Mouse (Mus musculus): ENCODE data around the gene Axdnd1. TPM values are rescaled to one million over a fixed set of nuclear protein-coding genes. Genes with fewer than 3 reads are reported as not detected.

Axdnd1 gene
- polyA plus RNA-seq, 1 experiment from 2014 or later, result not detected

DNA sequence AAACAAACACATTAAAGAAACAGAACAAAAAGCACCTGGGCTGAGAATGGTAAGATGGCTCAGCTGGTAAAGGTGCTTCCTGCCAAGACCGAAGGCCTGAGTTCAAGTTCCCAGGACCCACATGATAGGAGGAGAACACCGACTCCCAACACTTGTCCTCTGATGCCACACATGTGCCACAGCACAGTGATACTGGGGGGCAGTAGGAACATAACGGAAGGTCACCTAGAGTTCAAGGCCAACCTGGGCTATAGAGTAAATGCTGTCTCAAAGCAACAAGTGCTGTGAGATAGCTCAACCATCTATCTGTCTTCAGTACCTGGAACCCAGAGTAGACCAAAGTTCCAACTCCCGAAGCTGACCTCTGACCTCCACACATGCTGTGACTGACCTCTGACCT, 39.3 kb upstream of the Axdnd1 start:
- H3K4me2 ChIP-seq (ENCODE audit: low read depth), result no peak overlapping the region

DNA sequence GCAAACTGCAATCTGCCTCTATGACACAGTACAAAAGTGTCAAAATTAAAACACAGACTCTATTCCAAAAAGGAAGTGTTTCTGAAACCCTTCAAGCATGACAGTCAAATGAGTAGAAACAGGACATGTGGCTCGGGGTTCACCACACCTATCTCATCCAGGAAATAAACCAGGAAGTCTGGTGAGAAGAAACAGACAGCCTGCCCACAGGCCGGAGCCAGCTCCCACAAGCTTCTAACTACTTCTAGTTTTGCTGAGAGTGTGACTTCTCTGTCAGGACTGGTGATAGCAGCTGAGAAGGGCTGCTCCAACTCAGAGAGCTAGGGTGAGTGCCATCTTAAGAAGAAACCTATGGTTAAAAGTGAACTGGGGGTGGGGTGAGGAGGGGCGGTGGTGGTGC, 38.7 kb upstream of the Axdnd1 start:
- no peak for DNase-seq (ENCODE audit: low spot score)
- Histone ChIP-seq H3K4me3 (ENCODE audit: low read depth, low read length) (no peak overlapping the region), H3K9ac (ENCODE audit: low read length) (no peak overlapping the region), H3K27me3 (ENCODE audit: control insufficient read depth, insufficient read depth, low read length) (no peaks in the 10 kb centered on the region), H3K4me1 (ENCODE audit: control insufficient read depth, insufficient read depth, low read length) (no peaks in the 10 kb centered on the region), H3K27ac (ENCODE audit: low read depth, low read length) (no peak overlapping the region), H3K9me3 (ENCODE audit: control insufficient read depth, low read length) (no peaks in the 10 kb centered on the region), H3K36me3 (ENCODE audit: control insufficient read depth, insufficient read depth, low read length) (no peaks in the 10 kb centered on the region), H3K4me2 (ENCODE audit: low read depth) (no peak overlapping the region)
- WGBS, result 85% methylated on average over 3 of the region's 3 CpGs
- ATAC-seq (ENCODE audit: insufficient read depth, low FRiP score, low TSS enrichment), result no peak

More for the DNA sequence above, 39.3 kb upstream of the Axdnd1 start:
- H3K4me1 ChIP-seq (ENCODE audit: control insufficient read depth, insufficient read depth, low read length), result no peaks in the 10 kb centered on the region
- DNase-seq (ENCODE audit: low spot score) (no peak), ATAC-seq (ENCODE audit: insufficient read depth, low FRiP score, low TSS enrichment) (no peak)
- WGBS, result 91% methylated on average over 4 of the region's 4 CpGs
- H3K27me3 ChIP-seq (ENCODE audit: control insufficient read depth, insufficient read depth, low read length), result no peaks in the 10 kb centered on the region
- no peaks in the 10 kb centered on the region for H3K36me3 ChIP-seq (ENCODE audit: control insufficient read depth, insufficient read depth, low read length)
- no peak overlapping the region for H3K4me3 ChIP-seq (ENCODE audit: low read depth, low read length)
- no peak overlapping the region for H3K9ac ChIP-seq (ENCODE audit: low read length)
- no peak overlapping the region for H3K27ac ChIP-seq (ENCODE audit: low read depth, low read length)
- H3K9me3 ChIP-seq (ENCODE audit: control insufficient read depth, low read length), result no peaks in the 10 kb centered on the region

DNA sequence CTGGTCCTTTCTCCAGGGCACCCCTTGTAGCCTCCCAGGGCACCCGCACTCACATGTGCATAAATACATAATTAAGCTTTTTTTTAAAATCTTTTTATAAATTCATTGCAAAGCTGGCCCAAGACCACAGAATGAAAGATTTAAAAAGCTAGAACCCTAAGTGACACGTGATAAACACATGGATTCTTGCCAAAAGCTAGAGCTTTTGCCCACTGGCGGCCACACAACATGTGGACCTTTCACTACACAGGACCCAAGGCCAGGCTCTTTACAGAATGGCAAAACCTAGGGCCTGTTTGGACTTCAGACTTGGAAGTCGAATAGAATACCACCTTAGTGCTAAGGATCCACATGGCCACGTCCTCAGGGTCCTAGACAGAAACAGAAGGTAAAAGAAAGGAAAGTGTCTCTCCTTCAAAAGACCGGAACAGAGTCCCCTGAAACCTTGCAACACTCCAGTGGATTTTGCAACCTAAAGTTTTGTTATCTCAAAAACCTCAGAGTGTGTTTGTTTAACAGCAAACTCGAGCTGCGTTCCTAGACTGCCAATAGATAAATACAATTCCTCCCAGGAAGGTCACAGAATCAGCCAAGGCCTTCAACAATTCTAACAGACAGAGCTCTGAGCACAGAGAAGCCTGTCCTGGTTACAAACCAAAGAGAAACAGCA, 37.6 kb upstream of the Axdnd1 start:
- no peak overlapping the region for H3K4me2 ChIP-seq (ENCODE audit: low read depth)
- no peak overlapping the region for H3K9ac ChIP-seq (ENCODE audit: low read length)
- H3K27me3 ChIP-seq (ENCODE audit: control insufficient read depth, insufficient read depth, low read length), result no peaks in the 10 kb centered on the region
- no peak for ATAC-seq (ENCODE audit: insufficient read depth, low FRiP score, low TSS enrichment)
- H3K4me1 ChIP-seq (ENCODE audit: control insufficient read depth, insufficient read depth, low read length), result no peaks in the 10 kb centered on the region
- H3K9me3 ChIP-seq (ENCODE audit: control insufficient read depth, low read length), result no peaks in the 10 kb centered on the region
- 87% methylated on average over 8 of the region's 8 CpGs for WGBS
- no peak overlapping the region for H3K27ac ChIP-seq (ENCODE audit: low read depth, low read length)
- H3K4me3 ChIP-seq (ENCODE audit: low read depth, low read length), result no peak overlapping the region
- no peak for DNase-seq (ENCODE audit: low spot score)
- H3K36me3 ChIP-seq (ENCODE audit: control insufficient read depth, insufficient read depth, low read length), result no peaks in the 10 kb centered on the region

DNA sequence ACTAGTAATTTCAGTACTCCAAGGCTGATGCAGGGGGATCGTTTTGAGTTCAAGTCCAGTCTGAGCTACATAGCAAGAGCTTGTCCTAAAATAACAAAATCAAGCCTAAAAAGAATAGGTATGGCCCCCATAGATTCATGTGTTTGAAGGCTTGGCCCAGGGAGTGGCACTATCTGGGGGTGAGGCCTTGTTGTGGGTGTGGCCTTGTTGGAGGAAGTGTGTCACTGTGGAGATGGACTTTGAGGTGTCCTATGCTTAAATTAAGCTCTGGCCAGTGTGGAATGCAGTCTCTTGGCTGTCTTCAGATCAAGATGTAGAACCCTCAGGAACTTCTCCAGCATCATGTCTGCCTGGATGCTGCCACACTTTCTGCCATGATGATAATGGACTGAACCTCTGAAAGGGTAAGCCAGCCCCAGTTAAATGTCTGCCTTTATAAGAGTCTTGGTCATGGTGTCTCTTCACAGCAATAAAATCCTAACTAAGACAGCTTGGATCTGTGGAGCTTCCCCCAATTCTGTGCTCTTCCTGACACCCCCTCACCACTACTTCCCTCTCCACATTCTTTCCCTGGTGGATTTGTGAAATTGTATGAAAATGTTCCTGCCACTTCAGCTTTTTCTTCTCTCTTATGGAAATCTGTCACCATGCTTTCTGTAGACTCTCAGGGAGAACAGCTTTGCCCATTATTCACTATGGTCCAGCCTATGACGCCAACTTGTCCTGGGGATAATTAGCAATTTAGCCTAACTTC, 34.2 kb upstream of the Axdnd1 start:
- Histone ChIP-seq H3K4me1 (ENCODE audit: control insufficient read depth, insufficient read depth, low read length) (no peaks in the 10 kb centered on the region), H3K27ac (ENCODE audit: low read depth, low read length) (no peak overlapping the region), H3K9me3 (ENCODE audit: control insufficient read depth, low read length) (no peaks in the 10 kb centered on the region), H3K9ac (ENCODE audit: low read length) (no peak overlapping the region), H3K4me3 (ENCODE audit: low read depth, low read length) (no peak overlapping the region), H3K4me2 (ENCODE audit: low read depth) (no peak overlapping the region), H3K36me3 (ENCODE audit: control insufficient read depth, insufficient read depth, low read length) (no peaks in the 10 kb centered on the region), H3K27me3 (ENCODE audit: control insufficient read depth, insufficient read depth, low read length) (no peaks in the 10 kb centered on the region)
- ATAC-seq (ENCODE audit: insufficient read depth, low FRiP score, low TSS enrichment) (no peak), DNase-seq (ENCODE audit: low spot score) (no peak)
- WGBS, result 92% methylated on average over 2 of the region's 2 CpGs

DNA sequence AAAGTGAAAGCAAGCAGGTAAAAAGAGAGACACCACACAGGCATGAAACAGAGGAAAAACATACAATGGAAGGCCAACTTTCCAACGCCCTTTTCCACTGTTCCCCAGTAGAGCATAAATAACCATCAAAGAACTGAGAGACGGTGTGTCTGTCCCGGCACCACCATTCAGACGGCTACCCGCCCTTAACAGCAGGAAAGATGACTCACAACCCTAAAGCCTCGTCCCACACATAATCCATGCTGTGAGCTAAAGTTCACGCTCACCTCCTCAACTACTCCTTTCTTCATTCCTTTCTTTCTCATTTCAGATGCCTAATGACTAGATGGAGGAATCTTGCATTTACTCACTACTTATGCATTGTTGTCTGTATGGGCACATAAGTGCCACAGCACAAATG, 33.4 kb upstream of the Axdnd1 start:
- Histone ChIP-seq H3K27ac (ENCODE audit: low read depth, low read length) (no peak overlapping the region), H3K4me2 (ENCODE audit: low read depth) (no peak overlapping the region), H3K4me3 (ENCODE audit: low read depth, low read length) (no peak overlapping the region), H3K9ac (ENCODE audit: low read length) (no peak overlapping the region), H3K4me1 (ENCODE audit: control insufficient read depth, insufficient read depth, low read length) (no peaks in the 10 kb centered on the region), H3K27me3 (ENCODE audit: control insufficient read depth, insufficient read depth, low read length) (no peaks in the 10 kb centered on the region), H3K36me3 (ENCODE audit: control insufficient read depth, insufficient read depth, low read length) (no peaks in the 10 kb centered on the region), H3K9me3 (ENCODE audit: control insufficient read depth, low read length) (no peaks in the 10 kb centered on the region)
- WGBS, result 53% methylated on average over 7 of the region's 7 CpGs
- no peak for DNase-seq (ENCODE audit: low spot score)
- no peak for ATAC-seq (ENCODE audit: insufficient read depth, low FRiP score, low TSS enrichment)

DNA sequence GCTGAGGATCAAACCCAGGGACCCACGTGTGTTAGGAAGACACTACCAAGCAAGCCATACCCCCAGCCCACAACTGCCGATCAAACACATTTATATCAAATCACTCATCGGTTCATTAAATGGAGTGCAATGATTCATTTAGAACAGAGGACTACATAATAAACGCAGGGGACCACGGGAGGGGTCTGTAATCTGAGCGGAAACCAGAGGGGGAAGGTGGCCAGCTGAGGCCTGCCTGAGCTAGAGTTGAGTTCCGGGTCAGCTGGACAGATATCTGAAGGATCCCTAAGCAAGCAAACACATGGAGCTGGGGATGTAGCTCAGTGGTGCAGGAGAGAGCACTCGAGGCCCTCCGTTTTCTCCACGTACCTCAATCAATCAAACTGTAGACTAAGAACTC, 32.9 kb upstream of the Axdnd1 start:
- Histone ChIP-seq H3K4me1 (ENCODE audit: control insufficient read depth, insufficient read depth, low read length) (no peaks in the 10 kb centered on the region), H3K9me3 (ENCODE audit: control insufficient read depth, low read length) (no peaks in the 10 kb centered on the region), H3K4me2 (ENCODE audit: low read depth) (no peak overlapping the region), H3K36me3 (ENCODE audit: control insufficient read depth, insufficient read depth, low read length) (no peaks in the 10 kb centered on the region), H3K27me3 (ENCODE audit: control insufficient read depth, insufficient read depth, low read length) (no peaks in the 10 kb centered on the region), H3K9ac (ENCODE audit: low read length) (no peak overlapping the region), H3K27ac (ENCODE audit: low read depth, low read length) (no peak overlapping the region), H3K4me3 (ENCODE audit: low read depth, low read length) (no peak overlapping the region)
- 74% methylated on average over 10 of the region's 10 CpGs for WGBS
- ATAC-seq (ENCODE audit: insufficient read depth, low FRiP score, low TSS enrichment) (no peak), DNase-seq (ENCODE audit: low spot score) (no peak)

DNA sequence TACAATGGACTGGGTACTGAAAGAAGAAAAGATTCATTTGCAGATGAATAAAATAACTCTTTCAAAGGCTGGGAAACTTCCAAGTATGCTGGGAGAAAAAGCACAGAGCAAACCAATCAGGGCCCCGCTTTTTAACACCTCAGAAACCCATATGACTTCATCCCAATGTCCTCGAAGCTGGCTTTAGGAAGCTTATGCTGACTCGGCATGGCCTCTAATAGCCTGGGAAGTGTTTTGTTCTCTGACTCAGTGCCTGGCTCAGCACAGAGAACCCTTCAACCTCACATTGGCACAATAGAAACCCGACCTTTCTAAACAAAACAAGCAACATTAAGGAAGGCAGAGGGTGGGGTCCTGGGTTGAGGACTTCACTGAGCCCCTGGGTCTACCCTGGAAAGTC, 29.5 kb upstream of the Axdnd1 start:
- WGBS, result 47% methylated on average over 4 of the region's 4 CpGs
- Histone ChIP-seq H3K4me1 (ENCODE audit: control insufficient read depth, insufficient read depth, low read length) (no peaks in the 10 kb centered on the region), H3K27ac (ENCODE audit: low read depth, low read length) (no peak overlapping the region), H3K4me2 (ENCODE audit: low read depth) (no peak overlapping the region), H3K36me3 (ENCODE audit: control insufficient read depth, insufficient read depth, low read length) (no peaks in the 10 kb centered on the region), H3K4me3 (ENCODE audit: low read depth, low read length) (no peak overlapping the region), H3K27me3 (ENCODE audit: control insufficient read depth, insufficient read depth, low read length) (no peaks in the 10 kb centered on the region), H3K9ac (ENCODE audit: low read length) (no peak overlapping the region), H3K9me3 (ENCODE audit: control insufficient read depth, low read length) (no peaks in the 10 kb centered on the region)
- ATAC-seq (ENCODE audit: insufficient read depth, low FRiP score, low TSS enrichment), result no peak
- no peak for DNase-seq (ENCODE audit: low spot score)

DNA sequence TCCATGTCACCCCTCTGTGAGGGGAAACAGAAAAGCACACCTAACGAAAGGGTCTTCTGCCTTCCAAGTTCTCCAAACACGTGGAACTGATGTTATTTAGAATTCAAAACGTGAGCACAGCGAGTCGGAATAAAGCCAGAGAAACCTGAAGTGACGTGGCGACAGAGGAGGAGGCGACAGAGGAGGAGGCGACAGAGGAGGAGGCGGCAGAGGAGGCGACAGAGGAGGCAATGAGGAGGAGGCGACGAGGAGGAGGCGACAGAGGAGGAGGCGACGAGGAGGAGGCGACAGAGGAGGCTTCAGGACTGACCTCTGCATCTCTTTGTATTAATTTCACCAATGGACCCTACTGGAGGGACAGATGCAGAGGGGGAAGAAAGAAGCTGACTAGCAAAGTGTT, 28.7 kb upstream of the Axdnd1 start:
- Histone ChIP-seq H3K4me3 (ENCODE audit: low read depth, low read length) (no peak overlapping the region), H3K27ac (ENCODE audit: low read depth, low read length) (no peak overlapping the region), H3K27me3 (ENCODE audit: control insufficient read depth, insufficient read depth, low read length) (no peaks in the 10 kb centered on the region), H3K4me1 (ENCODE audit: control insufficient read depth, insufficient read depth, low read length) (no peaks in the 10 kb centered on the region), H3K4me2 (ENCODE audit: low read depth) (no peak overlapping the region), H3K9me3 (ENCODE audit: control insufficient read depth, low read length) (no peaks in the 10 kb centered on the region), H3K9ac (ENCODE audit: low read length) (no peak overlapping the region), H3K36me3 (ENCODE audit: control insufficient read depth, insufficient read depth, low read length) (no peaks in the 10 kb centered on the region; the same call in 1 of the 2 replicates)
- DNase-seq (ENCODE audit: low spot score), result no peak
- ATAC-seq (ENCODE audit: insufficient read depth, low FRiP score, low TSS enrichment), result no peak
- 74% methylated on average over 17 of the region's 17 CpGs for WGBS

DNA sequence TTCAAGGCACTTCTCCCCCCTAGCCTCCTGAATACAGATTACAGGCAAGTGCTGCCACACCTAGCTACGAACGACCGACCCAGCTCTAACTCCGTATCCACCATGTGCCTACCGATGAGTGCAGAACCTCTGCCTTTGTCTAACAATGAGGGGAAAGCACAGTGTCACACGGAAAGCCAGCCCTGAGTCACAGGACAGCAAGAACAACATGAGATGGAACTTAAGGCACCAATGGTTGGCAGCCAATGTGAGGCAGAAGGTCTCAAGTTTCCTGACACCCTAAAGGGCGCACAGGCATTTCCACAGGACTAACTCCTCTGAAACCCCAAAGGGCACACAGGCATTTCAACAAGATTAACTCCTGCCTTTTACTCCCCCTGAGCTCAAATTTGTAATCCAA, 28.1 kb upstream of the Axdnd1 start:
- no peak overlapping the region for H3K27ac ChIP-seq (ENCODE audit: low read depth, low read length)

More for the DNA sequence above, 28.1 kb upstream of the Axdnd1 start:
- Histone ChIP-seq H3K27me3 (ENCODE audit: control insufficient read depth, insufficient read depth, low read length) (no peaks in the 10 kb centered on the region), H3K36me3 (ENCODE audit: control insufficient read depth, insufficient read depth, low read length) (no peaks in the 10 kb centered on the region; the same call in 1 of the 2 replicates), H3K9me3 (ENCODE audit: control insufficient read depth, low read length) (no peaks in the 10 kb centered on the region), H3K4me2 (ENCODE audit: low read depth) (no peak overlapping the region), H3K4me1 (ENCODE audit: control insufficient read depth, insufficient read depth, low read length) (no peaks in the 10 kb centered on the region), H3K4me3 (ENCODE audit: low read depth, low read length) (no peak overlapping the region), H3K9ac (ENCODE audit: low read length) (no peak overlapping the region)
- WGBS, result 77% methylated on average over 7 of the region's 7 CpGs
- DNase-seq (ENCODE audit: low spot score), result no peak
- ATAC-seq (ENCODE audit: insufficient read depth, low FRiP score, low TSS enrichment), result no peak

Measured in neural tube, embryonic 11.5 days (tissue).